Mouse (Mus musculus): ENCODE results near the gene Amer3.
"Not testable (repeated sequence)": the region's sequence is repeated elsewhere in the genome, so short reads cannot be mapped to it uniquely, and the experiment has no call there.

The Amer3 gene

DNA sequence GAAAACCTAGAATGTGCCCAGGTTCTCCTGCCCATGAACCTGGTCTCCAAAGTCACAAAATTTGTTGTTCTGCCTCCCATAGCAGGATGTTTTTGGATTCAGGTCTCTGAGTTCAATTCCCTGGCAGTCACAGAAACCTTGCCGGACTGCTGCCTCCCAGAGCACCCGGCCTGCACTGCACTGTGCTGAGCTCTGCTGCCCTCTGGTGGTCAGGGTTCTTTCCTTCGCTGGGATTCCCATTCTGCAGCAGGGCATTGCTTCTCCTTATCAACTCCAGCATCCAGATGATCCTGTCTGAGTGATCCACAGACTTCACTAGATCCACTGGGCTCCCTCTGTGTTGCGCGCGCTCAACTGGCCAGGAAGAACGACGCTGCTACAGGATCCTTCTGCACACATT, 22.9 kb downstream of the Amer3 start:
- DNase-seq, result peak; percentile 29 to 67

DNA sequence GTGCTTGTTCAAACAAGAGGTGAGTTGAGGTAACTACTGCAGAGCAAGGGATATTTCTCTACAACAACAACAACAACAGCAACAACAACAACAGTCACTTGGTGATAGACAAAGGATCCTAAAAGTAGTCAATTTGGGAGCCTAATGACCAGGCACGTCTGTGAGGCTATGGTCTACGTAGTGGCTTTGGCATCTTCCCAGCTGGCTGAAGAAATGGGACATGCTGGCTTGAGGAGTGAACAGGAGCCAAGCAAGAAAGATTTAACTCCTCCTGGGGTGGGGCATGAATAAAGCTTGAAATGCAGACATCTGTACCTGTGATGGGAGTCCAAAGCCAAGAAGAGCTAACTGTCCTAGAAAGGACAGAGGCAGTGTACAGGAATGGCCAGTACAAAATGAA, 34.3 kb downstream of the Amer3 start:
- no peak for DNase-seq

DNA sequence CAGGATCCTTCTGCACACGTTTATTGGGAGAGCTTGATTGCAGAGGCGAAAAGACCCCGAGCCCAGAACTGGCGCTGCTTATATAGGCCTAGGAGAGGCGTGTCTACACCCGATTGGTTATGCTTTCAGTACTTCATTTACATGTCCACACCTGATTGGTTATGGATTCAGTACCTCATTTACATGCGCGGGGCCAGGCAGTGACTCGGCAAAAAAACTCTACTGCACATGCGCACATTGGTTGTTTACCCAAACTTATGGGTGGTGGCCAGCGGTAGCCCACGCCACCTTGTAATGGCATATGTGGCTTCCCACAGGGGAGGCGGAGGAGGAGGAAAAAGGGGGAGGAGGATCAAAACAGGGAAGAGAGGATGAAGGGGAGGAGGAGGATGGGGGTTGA, 40.7 kb downstream of the Amer3 start:
- not testable (repeated sequence) for DNase-seq

DNA sequence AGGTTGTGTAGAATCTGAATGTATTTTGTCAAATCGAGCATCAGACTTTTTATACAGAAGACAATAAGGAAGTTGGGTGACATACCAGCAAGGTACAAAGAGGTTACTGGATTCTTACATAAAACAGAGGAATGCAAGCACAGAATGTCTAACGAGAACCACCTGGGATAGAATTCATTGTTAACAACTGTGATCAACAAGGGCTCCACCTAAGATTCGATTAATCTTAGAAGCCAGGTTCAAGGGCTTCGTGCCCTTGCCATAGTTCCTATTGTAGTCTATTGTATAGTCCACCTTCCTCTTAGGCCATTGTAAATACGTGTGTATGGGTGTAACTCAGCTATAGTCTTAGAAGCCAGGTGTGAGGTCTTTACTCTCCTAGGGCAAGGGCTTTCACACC, 41.3 kb downstream of the Amer3 start:
- DNase-seq, result not testable (repeated sequence)

DNA sequence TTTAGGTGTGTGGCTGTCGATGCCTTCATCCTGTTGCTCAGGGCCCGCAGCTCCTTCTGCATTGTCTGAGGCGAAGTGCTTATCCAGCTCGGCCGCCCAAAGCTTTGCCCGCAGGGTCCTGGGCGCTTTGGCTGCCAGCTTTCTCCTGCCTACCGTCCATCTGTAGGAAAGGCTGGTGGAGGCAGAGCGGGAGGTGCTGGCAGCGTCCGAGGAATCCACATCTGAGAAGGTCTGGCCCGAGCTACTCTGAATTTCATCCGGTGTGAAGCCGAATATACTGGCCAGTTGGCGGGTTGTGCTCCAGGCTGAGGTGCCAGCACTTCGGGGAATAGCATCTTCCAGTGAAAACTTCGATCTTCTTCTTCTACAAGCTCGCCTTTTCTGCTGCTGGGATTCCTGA, 56.3 kb downstream of the Amer3 start:
- no peak for DNase-seq

Data from spleen, adult 18-20 months (tissue).